Mouse (Mus musculus) lung, postnatal 0 days (tissue): ENCODE data around the gene Olfr15. TPM values are rescaled to one million over a fixed set of nuclear protein-coding genes. Genes with fewer than 3 reads are reported as not detected.

Experiments used
- ATAC-seq: fragments of 200-750 bp; cut with Nextera tagmentation; 2 replicates; pipeline ENCODE4 v1.8.0; 2017; ENCODE audit warnings: moderate library complexity
- DNase-seq: peaks from one replicate; pipeline ENCODE4 v3.0.0-alpha.2; 2016; ENCODE audit warnings: low spot score
- H3K27ac ChIP-seq: fragments of 300-500 bp; sonication (generic); 2 replicates; pipeline ENCODE4 v1.5.1; 2014; ENCODE audit warnings: antibody characterized with exemption, mild to moderate bottlenecking, low read length, mixed read lengths
- H3K27me3 ChIP-seq: fragments of 300-500 bp; sonication (generic); replicated peaks from 2 replicates; pipeline ENCODE4 v1.6.1; 2014; ENCODE audit warnings: low read length, mixed read lengths; ENCODE audit not compliant: insufficient read depth
- H3K36me3 ChIP-seq: fragments of 300-500 bp; sonication (generic); 2 replicates; pipeline ENCODE4 v1.6.1; 2014; ENCODE audit warnings: low read length, mixed read lengths; ENCODE audit not compliant: insufficient read depth
- H3K4me1 ChIP-seq: fragments of 300-500 bp; sonication (generic); 2 replicates; pipeline ENCODE4 v1.6.1; 2014; ENCODE audit warnings: antibody characterized with exemption, low read depth, low read length, mixed read lengths; ENCODE audit not compliant: insufficient read depth
- H3K4me2 ChIP-seq: fragments of 300-500 bp; sonication (generic); replicated peaks from 2 replicates; pipeline ENCODE4 v1.6.1; 2014; ENCODE audit warnings: low read depth, mild to moderate bottlenecking, low read length, moderate library complexity, mixed read lengths
- H3K4me3 ChIP-seq: fragments of 300-500 bp; sonication (generic); 2 replicates; pipeline ENCODE4 v1.5.1; 2014; ENCODE audit warnings: low read depth, low read length
- H3K9ac ChIP-seq: fragments of 300-500 bp; sonication (generic); replicated peaks from 2 replicates; pipeline ENCODE4 v1.6.1; 2014; ENCODE audit warnings: low read depth, mild to moderate bottlenecking
- H3K9me3 ChIP-seq: fragments of 300-500 bp; sonication (generic); 2 replicates; pipeline ENCODE4 v1.6.1; 2016; ENCODE audit warnings: low read length, mixed read lengths
- CTCF ChIP-seq: IDR thresholded peaks from 2 replicates; pipeline ENCODE4 v1.5.1; 2016; ENCODE audit warnings: antibody characterized with exemption, mild to moderate bottlenecking
- EP300 ChIP-seq: IDR thresholded peaks from 2 replicates; pipeline ENCODE4 v1.6.1; 2016; ENCODE audit warnings: antibody characterized with exemption, mild to moderate bottlenecking, control low read depth
- WGBS: fragments of 180-500 bp; shearing (Covaris S2); extraction: QIAGEN DNeasy Blood & Tissue Kit; methylation state at CpG from one replicate; pipeline ENCODE4 v1.1.7; 2014; 5-methylcytosine and 5-hydroxymethylcytosine counted together
- polyA plus RNA-seq: library from polyadenylated mRNA; unstranded; fragments of >200 nt; fragmentation: Nextera tagmentation; extraction: Ambion mirVana; gene quantifications from 2 replicates; pipeline ENCODE4 v1.2.1, GENCODE M21; 2015

Olfr15 gene
- polyA plus RNA-seq, 1 experiment from 2014 or later, result not detected

DNA sequence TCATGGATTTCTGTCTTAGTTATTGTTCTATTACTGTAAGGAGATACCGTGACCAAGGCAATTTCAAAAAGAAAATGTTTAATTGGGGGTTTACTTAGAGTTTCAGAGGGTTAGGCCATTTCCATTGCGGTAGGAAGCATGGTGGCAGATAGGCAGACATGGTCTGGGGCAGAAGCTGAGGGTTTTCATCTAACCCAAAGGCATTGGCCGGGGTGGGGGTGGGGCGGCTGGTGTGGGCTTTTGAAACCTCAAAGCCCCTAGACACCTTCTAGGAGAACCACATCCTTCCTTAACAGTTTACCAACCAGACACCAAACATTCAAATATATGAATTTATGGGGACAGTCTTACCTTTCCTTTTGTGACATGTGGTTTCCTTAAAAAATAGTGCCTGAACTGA lies 28.6 kb downstream of the Olfr15 start:
- 85% methylated on average over 4 of the region's 4 CpGs for WGBS
- DNase-seq (no peak), ATAC-seq (no peak)
- no peaks in the 10 kb centered on the region for H3K9me3 ChIP-seq
- no peaks in the 10 kb centered on the region for H3K27me3 ChIP-seq
- no peak overlapping the region for H3K9ac ChIP-seq
- H3K4me2 ChIP-seq, result no peak overlapping the region
- no peak overlapping the region for H3K27ac ChIP-seq
- no peaks in the 10 kb centered on the region for H3K4me1 ChIP-seq
- no peak overlapping the region for H3K4me3 ChIP-seq
- no peaks in the 10 kb centered on the region for H3K36me3 ChIP-seq
- TF ChIP-seq EP300, result no peak
- no peak for TF ChIP-seq CTCF

DNA sequence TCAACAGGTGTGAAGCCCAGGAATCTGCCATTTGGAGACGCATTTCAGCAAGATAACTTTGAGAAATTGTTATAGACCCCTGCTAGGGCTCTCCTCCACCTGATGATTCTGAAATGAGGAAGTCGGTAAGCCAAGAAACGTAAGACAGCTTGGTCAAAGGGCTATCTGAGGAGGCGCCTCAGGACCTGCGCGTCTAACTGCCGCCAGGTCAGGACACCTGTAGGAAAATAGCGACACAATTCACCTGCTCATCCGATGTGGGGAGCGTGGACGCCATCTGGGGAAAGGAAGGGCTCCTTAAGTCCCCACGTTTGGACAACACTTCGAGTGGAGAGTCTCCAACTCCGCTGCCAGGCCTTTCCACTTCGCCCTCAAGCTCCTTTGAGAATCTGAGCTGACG lies 41.1 kb downstream of the Olfr15 start:
- 1% methylated on average over 16 of the region's 16 CpGs for WGBS
- no peaks in the 10 kb centered on the region for H3K9me3 ChIP-seq
- peak overlapping the region; percentile 60 for H3K9ac ChIP-seq
- peak; percentile 4 for ATAC-seq
- peak overlapping the region; percentile 66 for H3K27ac ChIP-seq
- peak overlapping the region; percentile 63 for H3K4me3 ChIP-seq
- H3K4me2 ChIP-seq, result peak overlapping the region; percentile 86
- TF ChIP-seq CTCF (no peak), EP300 (no peak)
- DNase-seq, result no peak
- 0 out of 2 replicates have a peak, but pooled peaks cover 4% of the 10 kb centered on the region for H3K36me3 ChIP-seq
- H3K27me3 ChIP-seq, result no peaks in the 10 kb centered on the region
- peaks cover 10% of the 10 kb centered on the region; the same call in 1 of the 2 replicates for H3K4me1 ChIP-seq

DNA sequence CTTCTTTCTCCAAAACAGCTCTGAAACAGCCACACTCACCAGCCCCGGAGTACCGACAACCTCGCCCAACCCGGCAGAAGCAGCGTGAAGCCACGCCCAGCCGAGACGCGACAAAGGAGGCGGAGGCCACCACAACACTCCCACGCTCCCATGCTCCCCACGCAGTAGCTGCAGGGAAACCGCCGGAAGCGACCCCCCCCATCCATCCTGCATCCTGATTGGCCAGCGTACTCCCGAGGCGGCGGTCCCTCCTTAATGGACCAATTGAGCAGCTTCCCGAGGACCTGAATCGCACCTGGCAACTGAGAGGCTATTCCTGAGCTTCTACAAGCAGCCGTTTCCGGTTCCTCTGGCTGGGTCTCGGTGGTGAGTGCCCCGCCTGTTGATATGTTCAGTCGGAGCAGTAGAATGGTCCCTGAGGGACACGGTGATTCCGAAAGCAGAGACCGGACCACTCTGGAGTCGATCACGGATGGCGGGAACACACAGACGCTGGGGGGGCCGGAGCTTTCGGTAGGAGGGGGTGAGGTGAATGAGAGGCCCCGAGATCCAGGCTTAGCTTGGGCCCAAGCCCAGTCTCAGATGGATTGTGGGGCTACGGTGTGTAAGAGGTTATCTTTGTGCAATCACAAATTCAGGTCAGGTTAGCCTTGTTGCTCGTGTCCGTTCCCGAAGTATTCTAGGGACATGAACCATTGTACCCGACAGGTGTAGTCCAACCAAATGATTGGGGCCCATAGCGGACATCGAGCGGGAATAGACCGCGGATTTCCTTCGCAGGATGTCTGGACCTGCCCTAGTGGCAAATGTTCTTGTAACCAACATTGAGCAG lies 41.8 kb downstream of the Olfr15 start, which contains the start of gene Naa60:
Gene Naa60 (plus strand): TSS at position 160 of the 832 bp plus-strand sequence.
- peak within 1 kb of the TSS; percentile 60 for H3K9ac ChIP-seq
- 5% methylated on average over 47 of the region's 47 CpGs for WGBS
- peak; percentile 100 for ATAC-seq

GRCm38 (mm10) chr16:3876346-3876745 lies 45.7 kb downstream of the Olfr15 start:
- H3K9ac ChIP-seq, result no peak overlapping the region
- TF ChIP-seq EP300 (no peak), CTCF (no peak)
- DNase-seq (no peak), ATAC-seq (no peak)
- H3K36me3 ChIP-seq, result no peaks in the 10 kb centered on the region
- H3K27ac ChIP-seq, result no peak overlapping the region
- no peak overlapping the region for H3K4me2 ChIP-seq
- H3K27me3 ChIP-seq, result no peaks in the 10 kb centered on the region
- H3K4me3 ChIP-seq, result no peak overlapping the region
- H3K9me3 ChIP-seq, result no peaks in the 10 kb centered on the region
- H3K4me1 ChIP-seq, result peaks cover 10% of the 10 kb centered on the region; the same call in 1 of the 2 replicates
- 90% methylated on average over 4 of the region's 4 CpGs for WGBS

More for the DNA sequence above, 41.8 kb downstream of the Olfr15 start, which contains the start of gene Naa60:
- 0 out of 2 replicates have a peak, but pooled peaks cover 4% of the 10 kb centered on the region for H3K36me3 ChIP-seq
- no peaks in the 10 kb centered on the region for H3K9me3 ChIP-seq
- H3K4me3 ChIP-seq, result peak within 1 kb of the TSS; percentile 63
- H3K4me2 ChIP-seq, result peak within 1 kb of the TSS; percentile 86
- peak within 1 kb of the TSS; percentile 66 for H3K27ac ChIP-seq
- H3K27me3 ChIP-seq, result no peaks in the 10 kb centered on the region
- peaks cover 10% of the 10 kb centered on the region; the same call in 1 of the 2 replicates for H3K4me1 ChIP-seq
- DNase-seq, result peak; percentile 98
- peak; percentile 44; the same call in 1 of the 2 replicates for TF ChIP-seq EP300
- TF ChIP-seq CTCF, result no peak

DNA sequence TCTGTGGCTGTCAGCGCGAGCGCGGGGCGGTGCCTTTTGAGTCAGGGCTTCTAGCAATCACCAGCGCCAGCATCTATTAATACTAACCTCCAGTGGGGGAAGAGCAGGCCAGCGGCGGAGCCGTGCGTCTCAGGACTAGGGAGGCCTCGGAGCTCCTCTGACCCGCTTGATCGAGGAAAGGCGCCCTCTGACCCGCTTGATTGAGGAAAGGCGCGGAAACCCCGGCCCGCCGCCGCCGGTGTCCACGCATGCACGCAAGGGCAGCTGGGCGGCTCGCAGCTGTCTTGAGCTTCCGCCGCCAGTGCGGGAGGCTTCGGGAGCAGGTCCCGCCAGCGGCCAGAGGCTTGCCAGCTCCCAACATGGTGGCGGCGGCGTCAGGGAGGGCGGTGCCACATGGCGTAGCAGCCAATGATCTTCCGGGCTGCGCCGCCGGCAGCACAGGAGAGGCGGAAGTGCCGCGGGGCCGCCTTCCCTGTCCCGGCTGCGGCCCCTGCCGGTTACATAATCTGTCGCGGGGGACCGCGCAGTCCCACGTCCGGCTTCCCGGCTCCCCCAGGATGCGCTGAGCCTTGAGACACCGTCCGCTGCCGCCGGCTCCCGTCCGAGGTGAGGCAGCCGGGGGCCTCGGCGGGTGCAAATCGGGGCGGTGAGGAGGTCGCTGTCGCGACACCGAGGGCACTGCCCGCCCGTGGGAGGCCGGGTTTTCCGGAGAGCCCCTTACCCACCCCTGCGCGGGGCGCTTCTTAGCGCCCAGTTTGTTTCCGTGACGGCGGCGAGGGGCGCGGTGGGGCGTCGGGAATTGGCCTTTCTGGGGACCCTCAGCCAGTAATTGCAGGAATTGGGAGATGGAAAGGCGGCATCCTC lies 53.8 kb downstream of the Olfr15 start, which contains the start of the genes Zfp597 and Gm20695:
Gene Zfp597 (minus strand): TSS at position 361 of the 864 bp plus-strand sequence.
Gene Gm20695 (plus strand): TSS at position 448 of the 864 bp plus-strand sequence.
- Histone ChIP-seq H3K4me2 (peak within 1 kb of the TSS; percentile 89), H3K27me3 (no peaks in the 10 kb centered on the region), H3K4me1 (peaks cover 6% of the 10 kb centered on the region; the same call in 1 of the 2 replicates), H3K36me3 (no peaks in the 10 kb centered on the region), H3K9ac (peak within 1 kb of the TSS; percentile 88), H3K27ac (peak within 1 kb of the TSS; percentile 85), H3K4me3 (peak within 1 kb of the TSS; percentile 93), H3K9me3 (no peaks in the 10 kb centered on the region)
- under 1% methylated on average over 69 of the region's 88 CpGs for WGBS
- TF ChIP-seq EP300 (no peak), CTCF (peak; percentile 66)
- DNase-seq (peak; percentile 97), ATAC-seq (peak; percentile 100)
